Mouse (Mus musculus) hindlimb bud, embryonic 11.5 days (tissue): ENCODE results near the gene Cacna1s.

ENCODE experiments used
- DNase-seq: peaks from one replicate; pipeline ENCODE4 v3.0.0-alpha.2; 2012; ENCODE audit warnings: low read depth, low spot score; ENCODE audit errors: extremely low spot score

Cacna1s gene

DNA sequence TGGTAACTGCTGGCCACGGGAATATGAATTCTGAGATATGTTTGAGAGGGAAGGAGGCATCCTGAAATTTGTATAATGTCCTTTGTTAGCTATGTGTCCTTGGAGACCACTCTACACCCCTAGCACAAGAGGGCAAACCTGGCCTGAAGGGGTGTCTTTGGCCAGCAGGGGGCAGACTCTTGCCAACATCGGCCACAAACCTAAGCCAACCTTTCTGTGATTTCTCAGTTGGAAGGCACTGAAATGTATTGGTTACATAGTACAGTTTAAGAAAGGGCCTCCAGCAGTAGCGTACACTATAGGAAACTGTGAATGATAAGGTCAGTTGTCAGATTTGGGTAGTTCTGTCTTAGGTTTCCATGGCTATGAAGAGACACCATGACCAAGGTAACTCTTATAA, 63.6 kb downstream of the Cacna1s start:
- DNase-seq = no peak

DNA sequence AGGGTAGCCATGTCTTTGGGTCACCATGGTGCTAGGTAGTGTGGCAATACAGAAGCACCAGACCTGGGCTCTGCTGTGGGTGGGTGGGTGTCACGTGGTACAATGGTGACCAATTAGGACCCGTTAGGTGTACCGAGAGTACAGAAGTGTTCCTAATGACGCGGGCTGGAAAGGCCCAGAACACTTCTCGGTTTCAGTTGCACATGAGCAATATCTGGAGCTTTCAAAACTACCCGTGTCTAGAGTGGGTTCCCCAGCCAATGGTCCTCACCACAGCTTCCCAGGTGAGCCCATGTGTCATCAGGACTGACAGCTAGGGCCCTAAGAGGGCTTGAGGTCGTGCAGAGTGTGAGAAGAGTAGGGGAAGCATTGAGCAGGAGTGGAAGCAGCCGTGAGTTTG, 64.5 kb downstream of the Cacna1s start:
- DNase-seq = no peak

DNA sequence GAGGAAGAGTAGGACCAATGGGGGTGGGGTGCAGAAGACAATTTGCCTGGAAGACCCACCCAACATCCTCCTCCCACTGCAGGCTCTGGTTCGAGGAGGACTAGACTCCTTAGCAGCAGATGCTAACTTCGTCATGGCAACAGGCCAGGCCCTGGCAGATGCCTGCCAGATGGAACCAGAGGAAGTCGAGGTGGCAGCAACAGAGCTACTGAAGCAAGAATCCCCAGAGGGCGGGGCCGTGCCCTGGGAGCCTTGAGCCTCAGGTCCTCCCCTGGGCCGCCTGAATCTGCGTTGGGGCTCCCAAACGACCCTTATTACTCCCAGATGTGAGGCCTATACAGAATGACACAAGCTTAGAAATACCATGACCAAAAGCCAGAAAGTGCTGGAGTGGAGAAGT, 66.3 kb downstream of the Cacna1s start:
- no peak for DNase-seq

DNA sequence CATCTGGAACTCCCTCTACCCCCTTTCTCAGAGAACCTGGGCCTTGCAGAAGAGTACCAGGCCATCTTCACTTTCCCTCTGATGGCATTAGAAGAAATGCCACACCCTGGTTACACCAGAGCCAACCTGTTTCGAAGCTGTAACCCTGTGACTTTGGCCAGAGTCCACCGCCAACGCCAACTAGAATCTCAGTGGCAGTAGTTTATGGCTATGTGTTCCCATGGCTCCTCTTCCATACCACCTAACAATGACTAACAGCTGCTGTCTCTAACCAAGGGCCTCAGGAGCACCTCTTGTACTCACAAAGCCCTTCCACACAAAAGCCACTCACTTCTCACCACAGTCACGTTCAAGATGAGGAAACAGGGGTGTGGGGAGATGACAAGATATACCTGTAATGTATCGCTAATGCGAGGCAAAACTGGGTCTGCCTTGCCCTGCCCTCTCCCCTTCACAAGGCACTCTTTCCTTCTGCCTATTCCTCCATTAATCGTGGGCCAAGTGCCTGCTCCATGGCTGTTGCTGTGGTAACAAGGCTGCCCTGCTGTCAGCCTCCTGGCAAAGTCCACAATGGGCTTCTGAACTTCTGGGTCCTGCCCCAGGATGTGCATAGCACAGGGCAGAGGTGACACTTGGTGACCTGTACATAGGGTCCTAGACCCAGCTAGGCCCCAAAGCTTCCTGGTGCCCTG, 67.2 kb downstream of the Cacna1s start:
- DNase-seq = no peak

DNA sequence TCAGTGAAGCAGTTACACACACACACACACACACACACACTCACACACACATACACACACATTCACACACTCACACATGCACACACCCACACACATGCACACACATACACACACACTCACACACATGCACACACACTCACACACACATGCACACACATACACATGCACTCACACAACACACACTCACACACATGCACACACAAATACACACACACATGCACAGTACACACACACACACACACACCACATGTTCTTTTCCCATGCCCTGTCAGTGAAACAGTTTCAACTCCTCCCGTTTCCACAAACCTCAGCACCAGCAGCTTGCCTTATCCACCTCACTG, 67.7 kb downstream of the Cacna1s start:
- DNase-seq = no peak

DNA sequence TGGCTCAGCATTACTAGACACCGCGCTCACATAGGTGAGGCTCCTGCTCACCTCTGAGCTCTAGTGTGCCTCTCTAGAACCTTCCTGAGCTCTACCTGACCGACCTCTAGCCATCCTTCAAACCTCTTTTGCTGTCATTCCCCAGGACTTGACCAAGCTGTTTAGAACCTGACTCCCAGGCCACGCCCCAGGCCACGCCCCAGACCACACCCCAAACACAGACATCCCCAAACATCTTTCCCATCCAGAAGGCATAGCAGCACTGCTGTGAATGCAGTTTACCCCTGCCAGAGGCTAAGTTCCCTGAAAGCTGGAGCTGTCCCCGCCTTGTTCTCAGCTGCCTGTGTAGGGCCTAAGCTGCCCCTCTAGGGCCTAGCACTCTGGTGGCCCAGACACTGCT, 68.2 kb downstream of the Cacna1s start:
- DNase-seq = no peak

DNA sequence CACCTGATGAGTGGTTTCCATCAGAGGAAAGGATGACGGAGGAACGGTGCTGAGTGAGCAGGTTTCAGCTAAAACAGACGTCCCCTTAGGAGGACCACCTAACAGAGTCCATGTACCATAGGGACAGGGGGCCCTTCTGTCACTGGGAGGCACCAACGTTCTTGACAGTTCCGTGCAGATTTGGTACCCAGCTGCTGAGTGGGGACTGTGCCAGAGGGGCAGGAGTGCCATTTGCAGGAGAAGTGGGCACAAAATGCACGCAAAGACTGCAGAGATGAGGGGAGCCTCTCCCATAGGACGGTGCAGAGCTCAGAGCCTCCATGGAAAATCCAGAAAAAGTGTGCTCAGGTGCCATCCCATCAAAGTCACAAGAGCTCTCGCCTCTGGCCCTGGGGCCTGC, 69.5 kb downstream of the Cacna1s start:
- no peak for DNase-seq

DNA sequence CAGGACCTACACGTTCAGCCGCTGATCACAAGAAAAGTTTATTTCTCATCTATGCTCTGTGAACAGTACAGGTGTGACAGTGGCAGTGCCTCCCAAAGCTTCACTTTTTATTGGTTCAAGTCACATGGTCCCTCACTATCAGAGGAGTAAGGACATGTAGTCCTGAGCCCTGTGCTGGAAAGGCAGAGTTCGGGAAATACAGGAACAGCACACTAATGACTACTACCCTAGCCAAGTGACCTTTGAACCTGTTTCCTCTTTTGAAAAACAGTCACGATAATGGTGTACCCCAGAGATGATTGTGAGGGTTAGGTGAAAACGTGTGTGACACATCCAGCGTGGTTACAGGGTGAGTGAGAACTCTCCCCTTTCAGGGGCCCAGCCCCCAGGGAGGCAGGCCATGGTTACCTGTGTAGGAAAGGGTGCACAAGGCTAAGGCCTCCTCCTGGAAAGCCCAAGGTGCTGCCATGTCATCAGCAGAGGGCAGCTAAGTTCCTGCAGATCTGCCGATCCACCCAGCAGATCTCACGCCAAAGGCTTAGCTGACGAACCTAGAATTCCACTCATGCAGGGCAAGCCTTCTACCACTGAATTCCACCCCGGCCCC, 73.7 kb downstream of the Cacna1s start:
- no peak for DNase-seq

DNA sequence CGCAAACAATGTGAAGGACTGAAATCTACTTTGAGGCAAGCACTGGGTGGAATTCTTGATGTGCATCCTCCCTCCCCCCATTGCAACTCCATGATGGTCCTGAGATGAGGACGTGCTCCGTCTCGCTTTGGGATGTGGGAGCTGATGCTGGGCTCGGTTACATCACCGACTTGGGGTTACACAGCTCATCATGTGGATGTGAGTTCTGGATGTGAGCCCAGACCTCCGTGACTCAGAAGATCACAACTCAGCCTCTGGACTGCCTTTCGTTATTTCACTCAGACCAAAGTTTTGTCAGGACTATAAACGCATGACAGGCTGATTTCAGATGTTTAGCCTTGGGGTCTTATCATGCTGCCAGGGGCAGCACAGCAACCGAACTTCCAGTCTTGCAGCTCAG, 74.3 kb downstream of the Cacna1s start:
- no peak for DNase-seq

DNA sequence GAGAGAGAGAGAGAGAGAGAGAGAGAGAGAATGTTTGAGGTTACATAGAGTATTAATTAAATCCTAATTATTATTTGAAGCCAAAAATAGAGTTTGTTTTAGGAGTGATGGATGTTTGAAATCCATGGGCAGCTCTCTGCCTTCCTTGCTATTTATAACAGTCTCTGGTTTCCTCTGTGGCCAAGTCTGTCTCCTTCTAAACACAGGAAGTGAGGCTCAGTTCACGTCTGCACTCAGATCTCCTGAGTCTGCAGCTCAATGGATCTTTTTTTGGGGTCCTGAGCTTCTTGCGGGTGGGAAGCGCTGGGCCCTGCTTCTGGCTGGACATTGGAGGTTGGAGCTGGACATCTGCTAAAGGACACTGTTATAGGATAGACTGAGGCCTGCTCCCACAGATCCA, 75.3 kb downstream of the Cacna1s start:
- DNase-seq = no peak

DNA sequence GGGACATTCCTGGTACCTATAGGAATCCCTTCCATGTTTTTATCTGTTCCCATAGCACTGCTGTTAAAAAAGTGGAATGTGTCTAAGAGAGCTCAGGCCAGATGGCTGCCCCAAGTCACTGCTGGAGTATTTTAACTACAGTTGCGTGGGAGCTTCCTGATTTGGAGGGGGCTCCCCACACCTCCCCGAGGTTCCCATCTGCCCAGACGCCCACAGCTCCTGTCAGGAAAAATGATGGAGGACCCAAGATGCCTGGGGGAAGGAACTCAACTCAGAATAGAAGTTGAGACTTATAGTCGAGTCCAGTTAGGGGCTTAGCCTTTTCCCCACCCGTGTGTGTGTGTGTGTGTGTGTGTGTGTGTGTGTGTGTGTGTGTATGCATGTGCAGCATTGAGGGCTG, 75.9 kb downstream of the Cacna1s start:
- DNase-seq = no peak

DNA sequence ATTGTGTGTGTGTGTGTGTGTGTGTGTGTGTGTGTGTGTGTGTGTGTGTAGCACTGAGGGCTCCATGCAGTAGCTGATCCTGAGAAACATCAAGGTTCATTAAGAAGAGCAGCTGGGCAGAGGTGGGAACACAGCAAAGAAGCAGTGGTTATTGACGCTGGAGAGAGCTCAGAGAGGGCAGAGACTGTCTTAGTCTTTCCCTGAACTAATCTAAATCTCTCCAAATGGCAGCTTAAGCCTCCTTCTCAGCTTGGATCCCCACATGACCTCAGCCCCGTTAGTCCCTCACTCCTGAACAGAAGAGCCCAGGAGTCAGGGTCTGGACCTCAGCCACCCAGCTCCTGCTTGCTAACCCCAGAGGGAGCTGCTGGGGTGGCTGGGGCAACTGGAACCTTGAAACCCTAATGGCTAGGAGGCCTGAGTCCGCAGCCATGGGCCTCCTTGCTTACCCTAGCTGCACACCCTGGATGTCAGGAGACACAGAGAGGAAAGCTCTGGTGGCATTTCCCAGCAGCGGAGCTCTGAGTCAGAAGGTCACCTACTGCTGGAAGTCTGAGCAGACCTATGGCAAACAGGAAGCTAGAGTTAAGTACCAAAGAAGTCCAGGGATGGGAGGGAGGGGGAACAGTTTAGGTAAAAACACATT, 76.5 kb downstream of the Cacna1s start:
- DNase-seq = no peak

DNA sequence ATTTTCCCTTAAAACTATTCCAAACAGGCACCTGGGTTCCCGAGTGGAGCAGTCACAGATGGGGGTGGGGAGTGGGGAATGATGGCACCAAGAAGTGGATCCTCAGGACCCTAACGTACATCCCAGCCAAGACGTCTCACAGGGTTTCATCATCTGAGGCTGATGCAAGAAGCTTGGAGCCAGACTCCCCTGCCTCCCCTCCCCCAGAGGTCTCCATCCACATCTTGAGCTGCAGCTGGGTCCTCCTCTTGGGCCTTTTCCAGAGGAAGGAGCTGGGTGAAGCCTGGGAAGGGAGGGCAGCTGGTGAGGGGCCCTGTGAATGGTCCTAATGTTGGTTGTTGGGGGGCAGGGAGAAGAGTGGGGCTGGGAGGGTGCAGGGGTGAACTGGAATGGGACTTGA, 77.6 kb downstream of the Cacna1s start:
- no peak for DNase-seq

DNA sequence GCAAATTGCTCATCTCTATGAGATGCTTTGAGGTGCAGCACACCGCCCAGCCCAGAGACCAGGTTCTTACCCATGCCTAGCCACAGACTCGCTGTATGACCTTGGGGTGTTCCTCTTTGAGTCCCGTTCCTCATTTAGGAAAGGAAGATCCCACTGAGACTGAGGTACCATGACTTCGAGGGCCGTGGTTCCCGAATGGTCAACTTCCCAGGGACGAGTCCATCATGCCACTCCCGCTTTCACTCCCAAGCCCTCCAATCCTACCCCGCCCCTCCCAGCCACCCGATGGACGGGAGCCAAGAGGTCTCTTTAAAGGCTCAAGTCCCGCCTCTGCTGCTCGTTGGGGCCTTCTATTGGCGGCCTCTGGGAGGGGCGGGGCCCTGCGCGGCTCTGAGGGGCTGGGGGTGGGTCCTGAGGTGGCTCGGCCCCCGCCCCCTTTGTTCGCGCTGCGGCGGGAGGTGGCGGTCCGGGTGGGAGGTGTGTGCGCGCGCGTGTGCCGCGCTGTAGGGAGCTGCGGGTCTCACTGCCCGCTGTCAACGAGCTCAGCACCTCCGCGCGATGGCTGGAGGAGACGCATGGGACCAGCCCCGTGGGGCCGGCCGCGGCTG, 78.5 kb downstream of the Cacna1s start, which contains the start of gene Kif21b:
Kif21b (plus strand) TSS at position 439 of the 608 bp plus-strand sequence.
- DNase-seq = peak; percentile 56

DNA sequence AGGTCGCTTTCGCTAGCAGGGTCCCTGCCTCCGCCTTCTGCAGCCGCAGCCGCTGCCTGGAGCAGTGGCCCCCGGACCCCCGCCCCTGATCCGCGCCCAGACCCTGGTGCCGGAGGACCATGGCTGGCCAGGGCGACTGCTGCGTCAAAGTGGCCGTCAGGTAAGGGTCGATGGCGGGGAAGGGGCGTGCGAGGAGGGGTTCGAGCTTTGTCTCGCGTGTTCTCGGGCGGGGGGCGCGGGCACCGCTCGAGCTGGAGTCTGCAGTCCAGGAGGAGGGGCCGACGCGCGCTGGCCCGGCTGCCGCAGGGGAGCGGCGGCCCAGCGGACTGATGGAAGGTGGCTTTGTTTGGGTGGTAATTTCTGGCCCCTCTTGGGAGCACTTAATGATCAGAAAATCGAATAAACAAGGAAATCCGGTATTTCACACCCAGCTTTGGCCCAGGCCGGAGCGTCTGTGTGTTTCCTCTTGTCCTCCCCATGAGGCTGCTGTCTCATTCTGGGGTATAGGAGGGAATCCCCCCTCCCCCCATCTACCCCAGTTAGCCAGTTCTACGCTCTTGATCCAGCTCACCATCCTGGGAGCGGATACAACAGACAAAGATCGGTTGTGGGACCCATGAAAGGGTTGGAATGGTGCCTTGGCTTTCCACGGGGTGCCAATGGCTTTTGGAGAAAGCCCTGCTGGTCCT, 79.2 kb downstream of the Cacna1s start:
- DNase-seq = no peak

DNA sequence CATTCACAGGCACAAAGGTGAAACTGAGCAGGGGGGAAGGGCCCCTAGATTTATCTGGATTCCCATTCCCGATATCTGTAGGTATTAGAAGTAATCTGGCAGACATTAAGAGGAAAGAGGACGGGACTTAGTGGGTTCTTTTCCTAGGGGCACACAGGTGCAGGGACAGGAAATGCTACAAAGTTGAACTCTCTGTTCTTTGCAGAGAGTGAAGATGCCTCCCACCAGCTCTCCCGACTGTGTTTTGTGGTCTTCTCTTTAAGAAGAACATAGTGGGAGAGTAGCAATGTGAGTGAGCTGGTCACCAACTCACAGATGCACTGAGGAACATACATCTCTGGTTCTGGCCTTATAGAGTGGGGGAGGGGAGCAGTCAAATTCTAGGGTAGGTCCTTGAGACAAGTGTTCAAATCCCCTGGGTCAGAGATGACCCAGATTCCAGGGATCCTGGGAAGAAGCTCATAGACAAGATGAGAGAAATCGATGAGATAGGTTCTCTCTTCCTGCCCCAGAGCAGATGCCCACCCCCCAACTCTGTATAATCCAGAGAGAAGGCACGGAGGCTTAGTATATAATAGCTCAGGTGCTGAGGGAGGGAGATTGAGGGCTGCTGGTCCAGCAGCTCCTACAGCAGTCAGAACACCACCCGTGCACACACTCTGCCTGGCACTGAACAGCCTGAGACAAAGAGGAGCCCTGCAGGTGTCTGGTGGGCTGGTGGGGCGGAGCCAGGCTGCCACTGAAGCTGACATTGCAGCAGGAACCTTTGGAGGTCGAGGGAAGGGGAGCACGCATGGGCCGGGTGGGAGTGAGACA, 80.0 kb downstream of the Cacna1s start:
- DNase-seq = no peak

DNA sequence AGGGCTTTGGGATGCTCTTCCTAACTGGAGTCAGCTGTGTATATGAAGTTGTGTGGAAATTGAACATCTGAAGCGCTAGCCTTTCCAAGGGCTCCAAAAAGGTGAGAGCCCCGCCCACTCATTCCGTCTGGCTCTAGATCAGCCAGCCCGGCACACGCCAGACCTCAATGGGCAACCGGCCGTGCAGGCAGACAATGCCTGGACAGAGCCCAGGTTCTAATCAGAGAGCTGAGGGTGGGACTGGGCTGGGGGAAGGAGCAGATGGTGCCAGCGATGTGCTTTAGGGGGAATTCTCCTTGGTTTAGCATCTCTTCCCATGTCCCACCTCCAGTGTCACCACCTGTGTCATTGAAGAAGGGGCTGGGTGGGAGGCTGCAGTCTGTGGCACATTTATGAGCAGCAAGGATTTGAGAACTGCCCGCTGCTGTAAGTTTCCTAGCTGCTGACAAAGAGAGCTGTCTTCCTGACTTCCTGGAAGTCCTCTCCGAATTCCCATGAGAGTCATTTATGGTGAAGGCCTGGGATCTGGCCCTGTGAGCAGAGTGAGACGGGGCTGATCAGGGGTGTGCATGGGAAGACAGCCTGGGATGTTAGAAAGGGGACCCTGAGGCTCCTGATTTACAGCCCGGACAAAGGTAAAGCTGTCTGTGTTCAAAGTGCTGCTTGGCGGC, 81.2 kb downstream of the Cacna1s start:
- DNase-seq = no peak

DNA sequence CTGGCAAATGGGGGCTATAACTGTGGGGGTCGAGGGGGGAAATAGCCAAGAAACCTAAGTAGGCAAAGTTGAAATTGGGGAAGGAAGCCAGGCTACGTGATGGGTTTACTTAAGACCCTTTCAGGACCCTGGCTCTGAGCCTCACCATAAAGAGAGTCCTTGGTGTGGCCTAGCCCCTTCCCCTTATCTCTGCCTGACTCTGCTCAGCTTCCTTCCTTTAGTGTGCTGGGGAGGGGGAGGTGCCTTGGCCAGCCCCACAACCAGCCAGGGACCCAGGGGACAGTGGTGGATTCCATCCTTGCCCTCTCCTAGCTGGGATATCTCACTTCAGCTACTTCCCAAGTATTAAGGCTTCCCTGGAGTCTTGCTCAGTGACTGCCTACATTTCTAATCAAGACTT, 82.0 kb downstream of the Cacna1s start:
- no peak for DNase-seq

DNA sequence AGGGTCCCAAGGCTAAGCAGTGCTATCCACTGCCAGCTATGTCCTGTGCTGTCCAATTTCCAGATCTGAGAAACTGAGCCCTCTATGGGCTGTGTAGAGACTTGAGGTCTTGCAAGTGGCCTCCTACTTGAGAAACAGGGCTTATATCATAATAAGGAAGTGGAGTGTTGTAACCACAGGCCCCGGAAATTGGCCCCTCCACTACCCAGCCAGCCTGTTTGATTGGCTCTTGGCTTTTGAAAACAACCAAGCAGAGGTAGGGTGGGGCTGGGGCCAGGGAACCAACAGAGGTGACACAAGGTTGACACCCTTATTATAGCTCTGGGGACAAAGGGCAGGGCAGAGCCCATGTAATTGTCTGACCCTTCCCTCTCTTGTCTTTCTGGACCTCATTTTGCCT, 82.5 kb downstream of the Cacna1s start:
- no peak for DNase-seq

DNA sequence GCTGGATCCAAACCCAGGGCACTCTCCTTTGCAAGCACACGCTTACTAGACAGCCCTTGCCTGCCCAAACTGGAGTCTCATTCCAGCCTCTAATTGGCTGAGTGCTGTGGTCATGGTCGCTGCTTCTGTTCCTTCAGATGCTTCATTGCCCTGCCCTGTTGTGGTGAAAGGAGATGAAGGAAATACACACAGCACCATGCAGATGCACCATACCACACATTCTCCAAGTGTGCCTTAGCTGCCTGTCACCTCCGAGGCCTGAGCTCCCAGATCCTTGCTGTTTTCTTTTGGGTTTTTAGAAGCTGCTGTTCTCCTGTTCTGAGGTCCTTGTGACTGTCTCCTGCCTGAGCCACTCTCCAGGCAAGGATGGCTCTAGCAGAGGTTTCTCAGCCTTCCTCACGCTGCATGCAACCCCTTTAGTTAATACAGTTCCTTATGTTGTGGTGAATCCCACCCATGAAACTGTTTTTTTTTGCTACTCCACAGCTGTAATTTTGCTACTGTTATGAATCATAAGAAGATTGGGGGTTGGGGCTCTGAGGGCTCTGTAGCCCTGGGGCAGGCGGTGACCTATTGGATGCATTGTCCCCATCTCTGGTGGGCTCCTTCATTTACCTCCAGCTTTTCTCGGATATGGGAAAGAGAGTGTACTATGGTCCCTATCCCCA, 83.4 kb downstream of the Cacna1s start:
- DNase-seq = no peak
